Mouse (Mus musculus): Measurements from ENCODE around the gene Polh. TPM values are rescaled to one million over a fixed set of nuclear protein-coding genes. Genes with fewer than 3 reads are reported as not detected.

Polh gene
- polyA plus RNA-seq, 1 experiment from 2014 or later = 10.7 TPM

DNA sequence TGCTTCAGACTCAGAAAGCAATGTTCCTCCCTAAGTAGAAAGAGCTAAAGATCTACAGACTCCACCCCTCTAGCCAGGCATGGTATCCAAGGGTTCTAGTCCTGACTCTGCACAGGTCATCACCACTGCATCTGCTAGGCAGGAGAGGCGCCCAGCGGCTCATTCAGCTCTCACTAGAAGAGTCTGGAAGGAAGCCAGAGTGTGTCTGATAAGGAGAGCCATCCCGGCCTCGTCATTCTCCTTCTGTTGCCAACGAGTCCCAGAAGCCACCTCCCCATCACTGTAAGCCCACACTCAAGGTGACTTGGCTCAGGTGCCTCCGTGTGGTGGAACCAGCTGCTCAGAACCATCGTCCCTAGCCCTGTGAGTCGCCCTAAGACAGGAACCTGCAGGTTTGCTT, 69.6 kb downstream of the Polh start:
- Histone ChIP-seq H3K9me3 (ENCODE audit: control insufficient read depth, low read length) (no peaks in the 10 kb centered on the region), H3K4me3 (ENCODE audit: low read depth, low read length) (no peak overlapping the region), H3K4me2 (replicated peaks; ENCODE audit: low read depth, low read length) (no peak overlapping the region), H3K9ac (ENCODE audit: low read depth, low read length) (no peak overlapping the region), H3K36me3 (ENCODE audit: control insufficient read depth, insufficient read depth, low read length) (no peaks in the 10 kb centered on the region; the same call in 1 of the 2 replicates), H3K27me3 (ENCODE audit: control insufficient read depth, insufficient read depth, low read length) (no peaks in the 10 kb centered on the region), H3K4me1 (replicated peaks; ENCODE audit: control insufficient read depth, insufficient read depth, low read length) (no peaks in the 10 kb centered on the region), H3K27ac (ENCODE audit: low read depth, low read length) (no peak overlapping the region)
- ATAC-seq (ENCODE audit: low FRiP score) = no peak
- WGBS = 69% methylated on average over 8 of the region's 8 CpGs
- no peak for DNase-seq (ENCODE audit: low spot score)

- no peak overlapping the region for H3K4me2 ChIP-seq (replicated peaks; ENCODE audit: low read depth, low read length)
- no peaks in the 10 kb centered on the region for H3K27me3 ChIP-seq (ENCODE audit: control insufficient read depth, insufficient read depth, low read length)
- ATAC-seq (ENCODE audit: low FRiP score) (peak; percentile 22; the same call in 1 of the 2 replicates), DNase-seq (ENCODE audit: low spot score) (peak; percentile 90)
- no peaks in the 10 kb centered on the region for H3K9me3 ChIP-seq (ENCODE audit: control insufficient read depth, low read length)
- no peak overlapping the region for H3K27ac ChIP-seq (ENCODE audit: low read depth, low read length)
- H3K36me3 ChIP-seq (ENCODE audit: control insufficient read depth, insufficient read depth, low read length) = no peaks in the 10 kb centered on the region; the same call in 1 of the 2 replicates
- H3K9ac ChIP-seq (ENCODE audit: low read depth, low read length) = no peak overlapping the region
- H3K4me3 ChIP-seq (ENCODE audit: low read depth, low read length) = no peak overlapping the region
- no peaks in the 10 kb centered on the region for H3K4me1 ChIP-seq (replicated peaks; ENCODE audit: control insufficient read depth, insufficient read depth, low read length)
- 16% methylated on average over 12 of the region's 12 CpGs for WGBS
These were observed 70.3 kb downstream of the Polh start for GRCm38 (mm10) chr17:46132058-46132718.

DNA sequence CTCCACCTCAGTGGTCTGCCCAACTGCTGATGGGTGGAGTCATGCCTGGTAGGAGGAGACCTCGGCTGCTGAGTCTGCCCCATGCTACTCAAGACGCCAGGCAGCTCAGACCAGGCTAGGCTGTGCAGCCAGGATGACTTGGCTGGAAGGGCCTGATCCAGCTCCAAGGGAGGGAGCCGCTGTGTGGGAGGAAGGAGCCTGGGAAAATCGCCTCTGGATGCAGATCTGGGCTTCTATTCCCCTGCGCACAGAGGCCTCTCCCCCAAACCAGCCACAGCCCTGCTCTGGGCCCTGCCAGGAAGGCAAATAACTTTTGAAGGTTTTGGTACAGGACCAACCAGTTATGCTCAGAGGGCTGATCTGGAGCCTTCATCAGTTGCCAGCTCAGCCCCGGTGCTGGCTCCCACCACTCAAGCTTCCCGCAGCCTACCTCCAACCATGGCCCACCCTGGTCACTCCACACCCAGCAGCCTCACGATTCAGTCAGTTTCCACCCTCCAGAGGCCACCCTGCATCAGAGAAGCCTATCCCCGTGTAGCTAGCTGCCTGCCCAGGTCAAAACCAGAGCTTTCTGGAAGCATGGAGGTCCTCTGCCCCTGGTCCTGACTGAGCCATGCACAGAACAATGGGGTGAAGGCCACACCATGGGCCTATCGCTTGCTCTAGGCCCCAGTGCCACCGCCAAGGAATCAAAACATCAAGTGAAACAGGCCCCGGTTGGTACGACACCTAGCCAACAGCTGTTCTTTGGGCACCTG, 72.5 kb downstream of the Polh start:
- ATAC-seq (ENCODE audit: low FRiP score) (no peak), DNase-seq (ENCODE audit: low spot score) (no peak)
- Histone ChIP-seq H3K9me3 (ENCODE audit: control insufficient read depth, low read length) (no peaks in the 10 kb centered on the region), H3K4me2 (replicated peaks; ENCODE audit: low read depth, low read length) (no peak overlapping the region), H3K27ac (ENCODE audit: low read depth, low read length) (no peak overlapping the region), H3K4me1 (replicated peaks; ENCODE audit: control insufficient read depth, insufficient read depth, low read length) (no peaks in the 10 kb centered on the region), H3K27me3 (ENCODE audit: control insufficient read depth, insufficient read depth, low read length) (no peaks in the 10 kb centered on the region), H3K9ac (ENCODE audit: low read depth, low read length) (no peak overlapping the region), H3K4me3 (ENCODE audit: low read depth, low read length) (no peak overlapping the region), H3K36me3 (ENCODE audit: control insufficient read depth, insufficient read depth, low read length) (peaks cover 7% of the 10 kb centered on the region; the same call in 1 of the 2 replicates)
- WGBS = 85% methylated on average over 13 of the region's 13 CpGs

DNA sequence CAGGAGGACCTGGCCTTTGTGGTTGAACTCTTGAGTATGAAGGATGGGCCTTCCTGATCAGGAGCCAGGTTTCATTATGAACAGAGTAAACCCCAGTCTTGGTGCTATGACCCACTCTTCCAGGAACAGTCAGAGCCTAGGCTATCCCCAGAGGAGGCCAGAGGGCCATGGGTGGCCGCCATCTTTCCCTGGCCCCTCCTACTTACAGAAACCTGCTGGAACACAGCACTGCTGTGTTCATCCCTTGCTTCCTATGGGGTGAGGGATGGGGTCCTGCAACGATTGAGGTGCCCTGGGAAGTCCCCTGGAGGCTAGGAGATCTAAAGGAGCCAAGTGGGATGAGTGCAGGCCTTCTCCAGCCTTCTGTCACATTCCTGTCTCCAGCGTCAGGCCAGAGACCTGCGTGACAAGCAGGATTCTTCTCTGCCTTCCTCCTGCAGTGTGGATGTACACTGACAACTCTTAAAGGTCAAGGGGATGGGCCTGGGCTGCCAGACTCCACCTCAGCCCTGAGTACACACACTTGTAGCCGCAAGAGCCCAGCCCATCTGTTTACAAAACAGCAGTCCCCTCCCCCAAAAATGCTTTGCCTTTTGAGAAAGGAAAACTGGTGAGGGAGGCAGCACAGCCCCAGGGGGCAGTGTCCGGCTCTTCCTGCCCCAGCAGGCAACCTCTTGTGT, 74.5 kb downstream of the Polh start:
- WGBS = 78% methylated on average over 6 of the region's 6 CpGs
- Histone ChIP-seq H3K27ac (ENCODE audit: low read depth, low read length) (no peak overlapping the region), H3K4me3 (ENCODE audit: low read depth, low read length) (no peak overlapping the region), H3K36me3 (ENCODE audit: control insufficient read depth, insufficient read depth, low read length) (peaks cover 15% of the 10 kb centered on the region; the same call in 1 of the 2 replicates), H3K9me3 (ENCODE audit: control insufficient read depth, low read length) (no peaks in the 10 kb centered on the region), H3K9ac (ENCODE audit: low read depth, low read length) (no peak overlapping the region), H3K4me2 (replicated peaks; ENCODE audit: low read depth, low read length) (no peak overlapping the region), H3K27me3 (ENCODE audit: control insufficient read depth, insufficient read depth, low read length) (no peaks in the 10 kb centered on the region), H3K4me1 (replicated peaks; ENCODE audit: control insufficient read depth, insufficient read depth, low read length) (no peaks in the 10 kb centered on the region)
- no peak for ATAC-seq (ENCODE audit: low FRiP score)
- DNase-seq (ENCODE audit: low spot score) = no peak

GRCm38 (mm10) chr17:46126608-46127007, 75.8 kb downstream of the Polh start:
- DNase-seq (ENCODE audit: low spot score) (no peak), ATAC-seq (ENCODE audit: low FRiP score) (no peak)
- Histone ChIP-seq H3K9ac (ENCODE audit: low read depth, low read length) (no peak overlapping the region), H3K4me3 (ENCODE audit: low read depth, low read length) (no peak overlapping the region), H3K4me2 (replicated peaks; ENCODE audit: low read depth, low read length) (no peak overlapping the region), H3K4me1 (replicated peaks; ENCODE audit: control insufficient read depth, insufficient read depth, low read length) (no peaks in the 10 kb centered on the region), H3K27me3 (ENCODE audit: control insufficient read depth, insufficient read depth, low read length) (no peaks in the 10 kb centered on the region), H3K36me3 (ENCODE audit: control insufficient read depth, insufficient read depth, low read length) (peaks cover 15% of the 10 kb centered on the region; the same call in 1 of the 2 replicates), H3K9me3 (ENCODE audit: control insufficient read depth, low read length) (no peaks in the 10 kb centered on the region), H3K27ac (ENCODE audit: low read depth, low read length) (no peak overlapping the region)
- WGBS = 92% methylated on average over 6 of the region's 6 CpGs

DNA sequence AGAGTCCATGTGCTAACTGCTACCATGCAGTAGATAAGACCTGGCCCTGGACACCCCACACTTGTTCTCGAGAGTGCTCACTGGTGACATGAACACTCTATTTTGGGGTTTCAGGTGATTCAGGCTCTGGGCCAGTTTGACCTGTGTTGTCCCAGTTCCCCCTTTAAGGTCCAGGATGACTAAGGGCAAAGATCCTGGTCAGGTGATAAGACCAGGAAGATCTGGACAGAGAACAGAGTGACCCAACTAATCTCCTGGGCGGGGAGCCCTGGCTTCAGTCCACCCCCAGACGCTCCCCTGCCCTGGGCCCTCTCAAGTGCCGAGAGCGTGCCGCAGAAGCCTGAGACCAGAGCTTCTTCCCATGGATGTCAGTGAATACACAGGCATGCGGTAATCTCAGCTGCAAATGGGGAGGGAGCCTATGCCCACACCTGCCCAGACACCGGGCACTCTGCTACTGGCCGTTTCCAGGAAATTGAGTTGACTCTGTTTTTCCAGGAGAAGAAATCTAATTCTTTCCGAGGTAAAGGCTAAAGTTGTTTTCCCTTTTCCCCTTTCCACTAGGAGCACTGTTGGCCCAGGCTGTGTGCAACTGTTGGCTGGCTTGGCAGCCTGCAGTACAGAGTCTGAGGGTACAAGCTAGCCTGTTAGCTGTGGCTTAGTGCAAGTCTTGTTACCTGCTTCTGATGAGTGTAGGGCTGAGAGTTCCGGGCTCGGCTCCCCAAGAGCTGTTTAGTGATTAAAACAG, 78.3 kb downstream of the Polh start:
- ATAC-seq (ENCODE audit: low FRiP score) = no peak

DNA sequence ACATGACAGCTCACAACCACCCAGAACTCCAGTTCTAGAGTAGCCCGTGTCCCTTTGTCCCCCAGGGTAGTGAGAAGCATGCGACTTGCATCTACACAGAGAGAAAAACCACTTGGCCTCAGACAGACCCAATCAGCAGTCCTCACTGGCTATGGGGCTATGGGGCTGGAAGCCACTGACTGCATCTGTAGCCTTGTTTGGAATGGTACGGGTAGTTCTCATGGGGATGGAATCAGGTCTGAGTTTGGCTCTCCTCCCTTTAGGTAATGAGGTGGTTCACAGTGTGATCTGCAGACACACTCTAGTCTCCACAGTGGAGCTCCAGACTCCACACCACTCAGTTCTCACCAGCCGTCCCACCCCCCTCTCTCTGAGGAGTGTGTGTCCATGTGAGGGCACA, 79.2 kb downstream of the Polh start:
- H3K9ac ChIP-seq (ENCODE audit: low read depth, low read length) = no peak overlapping the region
- no peaks in the 10 kb centered on the region for H3K4me1 ChIP-seq (replicated peaks; ENCODE audit: control insufficient read depth, insufficient read depth, low read length)
- peaks cover 15% of the 10 kb centered on the region; the same call in 1 of the 2 replicates for H3K36me3 ChIP-seq (ENCODE audit: control insufficient read depth, insufficient read depth, low read length)
- ATAC-seq (ENCODE audit: low FRiP score) (no peak), DNase-seq (ENCODE audit: low spot score) (no peak)
- H3K27me3 ChIP-seq (ENCODE audit: control insufficient read depth, insufficient read depth, low read length) = no peaks in the 10 kb centered on the region
- no peak overlapping the region for H3K27ac ChIP-seq (ENCODE audit: low read depth, low read length)
- WGBS = 95% methylated on average over 4 of the region's 4 CpGs
- H3K9me3 ChIP-seq (ENCODE audit: control insufficient read depth, low read length) = no peaks in the 10 kb centered on the region
- no peak overlapping the region for H3K4me2 ChIP-seq (replicated peaks; ENCODE audit: low read depth, low read length)
- H3K4me3 ChIP-seq (ENCODE audit: low read depth, low read length) = no peak overlapping the region

More for the DNA sequence above, 78.3 kb downstream of the Polh start:
- no peak overlapping the region for H3K9ac ChIP-seq (ENCODE audit: low read depth, low read length)
- no peaks in the 10 kb centered on the region for H3K27me3 ChIP-seq (ENCODE audit: control insufficient read depth, insufficient read depth, low read length)
- no peak for DNase-seq (ENCODE audit: low spot score)
- no peak overlapping the region for H3K27ac ChIP-seq (ENCODE audit: low read depth, low read length)
- H3K36me3 ChIP-seq (ENCODE audit: control insufficient read depth, insufficient read depth, low read length) = peaks cover 15% of the 10 kb centered on the region; the same call in 1 of the 2 replicates
- no peaks in the 10 kb centered on the region for H3K9me3 ChIP-seq (ENCODE audit: control insufficient read depth, low read length)
- H3K4me3 ChIP-seq (ENCODE audit: low read depth, low read length) = no peak overlapping the region
- WGBS = 94% methylated on average over 12 of the region's 12 CpGs
- H3K4me2 ChIP-seq (replicated peaks; ENCODE audit: low read depth, low read length) = no peak overlapping the region
- H3K4me1 ChIP-seq (replicated peaks; ENCODE audit: control insufficient read depth, insufficient read depth, low read length) = no peaks in the 10 kb centered on the region

GRCm38 (mm10) chr17:46122791-46123190, 79.7 kb downstream of the Polh start:
- Histone ChIP-seq H3K9ac (ENCODE audit: low read depth, low read length) (no peak overlapping the region), H3K4me3 (ENCODE audit: low read depth, low read length) (no peak overlapping the region), H3K27ac (ENCODE audit: low read depth, low read length) (no peak overlapping the region), H3K4me2 (replicated peaks; ENCODE audit: low read depth, low read length) (no peak overlapping the region), H3K9me3 (ENCODE audit: control insufficient read depth, low read length) (no peaks in the 10 kb centered on the region), H3K36me3 (ENCODE audit: control insufficient read depth, insufficient read depth, low read length) (peaks cover 15% of the 10 kb centered on the region; the same call in 1 of the 2 replicates), H3K27me3 (ENCODE audit: control insufficient read depth, insufficient read depth, low read length) (no peaks in the 10 kb centered on the region), H3K4me1 (replicated peaks; ENCODE audit: control insufficient read depth, insufficient read depth, low read length) (no peaks in the 10 kb centered on the region)
- DNase-seq (ENCODE audit: low spot score) = no peak
- no peak for ATAC-seq (ENCODE audit: low FRiP score)
- WGBS = 95% methylated on average over 4 of the region's 4 CpGs

Data from hindbrain, embryonic 11.5 days (tissue).